22 mouse cellular contexts compared by ENCODE assay signal in the genomic region with DNA sequence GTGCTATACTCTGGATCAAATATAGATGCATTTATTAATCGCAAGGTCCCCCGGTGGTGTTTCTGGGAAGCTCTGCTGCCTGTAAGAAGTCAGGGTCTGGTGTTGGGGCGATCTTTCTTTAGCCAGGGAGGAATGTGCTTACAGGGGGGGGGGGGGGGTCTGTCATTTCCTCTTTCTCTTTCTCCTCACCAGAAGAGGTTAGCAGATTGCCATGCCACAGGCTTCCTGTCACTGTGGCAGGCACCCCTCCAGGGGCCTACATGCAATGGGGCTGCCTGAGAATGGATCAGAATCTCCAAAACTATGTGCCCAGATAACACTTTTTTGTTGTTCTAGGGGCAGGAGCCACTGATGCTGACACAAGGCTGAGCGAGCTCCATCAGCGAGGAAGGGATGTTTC.
DNase-seq lines count a peak whose midpoint lies in the region; ATAC-seq and TF ChIP-seq lines count a peak whose summit lies in the region.
"Had no signal": no experiment of that assay in that cellular context is flagged by ENCODE, and none has a peak within 500 bp of the region (broad histone marks: within the 10 kb centered on the region; RNA-seq: fewer than 3 reads in every experiment).

No protein-coding gene starts in this region.

- peak; percentile 16 for DNase-seq in thymus, adult 2 months
- DNase-seq in thymus, adult 18-20 months, result no peak
- DNase-seq in c-Kit-positive CD71-negative TER-119-negative erythroid progenitor cells, embryonic 14.5 days (ENCODE audit: low read depth), result peak; percentile 12
- DNase-seq in cerebellum, adult 2 months, result no peak
- DNase-seq: cerebellum, postnatal 14 days; forebrain, postnatal 0 days; gastrocnemius, adult 2 months; kidney, adult 18-20 months; kidney, postnatal 10 days; liver, embryonic 13.5 days; lung, embryonic 14.5 days had no signal

- TF ChIP-seq CTCF in thymus, adult 2 months (IDR thresholded peaks at IDR 0.05; ENCODE audit: borderline replicate concordance, control insufficient read depth, extremely low read depth, insufficient read depth, low read length, poor library complexity), result no peak
- TF ChIP-seq CTCF in olfactory bulb, adult 2 months (IDR thresholded peaks at IDR 0.05; ENCODE audit: insufficient read depth, low read depth, low read length), result no peak
- no peak for TF ChIP-seq CTCF in cerebellum, adult 2 months (IDR thresholded peaks at IDR 0.05; ENCODE audit: borderline replicate concordance, insufficient read depth, low read depth, low read length)

- no peak overlapping the region for H3K4me3 ChIP-seq in thymus, adult 2 months (ENCODE audit: control insufficient read depth, insufficient read depth, low read length)
- H3K4me3 ChIP-seq in olfactory bulb, adult 2 months (ENCODE audit: insufficient read depth, low read depth, low read length), result no peak overlapping the region
- H3K4me3 ChIP-seq in cerebellum, adult 2 months (replicated peaks; ENCODE audit: insufficient read depth, low read depth, low read length), result no peak overlapping the region
- H3K4me3 ChIP-seq: embryonic facial prominence, embryonic 15.5 days; forebrain, embryonic 10.5 days; gastrocnemius, adult 2 months; hindbrain, embryonic 10.5 days; liver, embryonic 13.5 days; midbrain, embryonic 13.5 days; neural tube, embryonic 13.5 days; stomach, embryonic 15.5 days had no signal

- WGBS in thymus, adult 2 months, result 19% methylated on average over 5 of the region's 5 CpGs
- 88% methylated on average over 5 of the region's 5 CpGs for WGBS in olfactory bulb, adult 2 months
- 90% methylated on average over 5 of the region's 5 CpGs for WGBS in cerebellum, adult 2 months

- TF ChIP-seq POLR2A in thymus, adult 2 months (IDR thresholded peaks at IDR 0.05; ENCODE audit: control insufficient read depth, extremely low read depth, insufficient read depth, low read length, poor library complexity), result no peak
- TF ChIP-seq POLR2A in olfactory bulb, adult 2 months (IDR thresholded peaks at IDR 0.05; ENCODE audit: insufficient read depth, low read depth, low read length), result no peak
- TF ChIP-seq POLR2A in cerebellum, adult 2 months (IDR thresholded peaks at IDR 0.05; ENCODE audit: borderline replicate concordance, insufficient read depth, low read length), result no peak

- H3K4me1 ChIP-seq in thymus, adult 2 months (replicated peaks; ENCODE audit: control insufficient read depth, insufficient read depth, low read length), result peaks cover 7% of the 10 kb centered on the region
- H3K4me1 ChIP-seq in olfactory bulb, adult 2 months (ENCODE audit: control insufficient read depth, insufficient read depth, low read length), result peaks cover 16% of the 10 kb centered on the region
- no peaks in the 10 kb centered on the region for H3K4me1 ChIP-seq in cerebellum, adult 2 months (ENCODE audit: control insufficient read depth, insufficient read depth, low read length)
- H3K4me1 ChIP-seq: embryonic facial prominence, embryonic 15.5 days; midbrain, embryonic 13.5 days; neural tube, embryonic 13.5 days; stomach, embryonic 15.5 days had no signal

- no peaks in the 10 kb centered on the region for H3K36me3 ChIP-seq in thymus, adult 2 months (ENCODE audit: control insufficient read depth, insufficient read depth, low read length)
- H3K36me3 ChIP-seq: embryonic facial prominence, embryonic 15.5 days; forebrain, embryonic 10.5 days; G1E; hindbrain, embryonic 10.5 days; liver, embryonic 13.5 days; midbrain, embryonic 13.5 days; neural tube, embryonic 13.5 days; stomach, embryonic 15.5 days had no signal

- H3K27me3 ChIP-seq in thymus, adult 2 months (ENCODE audit: control insufficient read depth, insufficient read depth, low read length), result no peaks in the 10 kb centered on the region
- H3K27me3 ChIP-seq in cerebellum, adult 2 months (ENCODE audit: control insufficient read depth, insufficient read depth, low read length), result no peaks in the 10 kb centered on the region; the same call in 1 of the 2 replicates
- H3K27me3 ChIP-seq: embryonic facial prominence, embryonic 15.5 days; liver, embryonic 13.5 days; midbrain, embryonic 13.5 days; neural tube, embryonic 13.5 days; stomach, embryonic 15.5 days had no signal

- no peak overlapping the region for H3K27ac ChIP-seq in thymus, adult 2 months (ENCODE audit: control insufficient read depth, insufficient read depth, low read length)
- H3K27ac ChIP-seq in olfactory bulb, adult 2 months (ENCODE audit: insufficient read depth, low read depth, low read length), result peak overlapping the region; percentile 4; the same call in 1 of the 2 replicates
- H3K27ac ChIP-seq in cerebellum, adult 2 months (ENCODE audit: insufficient read depth, low read length), result no peak overlapping the region
- H3K27ac ChIP-seq: embryonic facial prominence, embryonic 15.5 days; forebrain, embryonic 10.5 days; gastrocnemius, adult 2 months; hindbrain, embryonic 10.5 days; liver, embryonic 13.5 days; macrophage; midbrain, embryonic 13.5 days; neural tube, embryonic 13.5 days; stomach, embryonic 15.5 days had no signal

- ATAC-seq in frontal cortex, adult (ENCODE audit: low TSS enrichment), result no peak
- no peak for ATAC-seq in erythroid progenitor cell, adult 5-6 weeks (replicated peaks; ENCODE audit: low FRiP score, poor library complexity, severe bottlenecking)
- ATAC-seq: forebrain, postnatal 0 days; midbrain, embryonic 13.5 days had no signal

Comparison
In these comparisons a context has a peak if more than half of its experiments do, and no peak if none do; other contexts are left out.
1. DNase-seq: peak in thymus, adult 2 months (single experiment) and c-Kit-positive CD71-negative TER-119-negative erythroid progenitor cells, embryonic 14.5 days (single experiment); none in thymus, adult 18-20 months (0 of 2) and cerebellum, adult 2 months (0 of 2).